Mouse (Mus musculus) mesoderm, embryonic 11.5 days (tissue): ENCODE measurements around the gene Tas2r144.

Experiments
- DNase-seq: peaks from one replicate; pipeline ENCODE4 v3.0.0-alpha.2; 2012; ENCODE audit warnings: low read depth, low spot score

Gene Tas2r144

GRCm38 (mm10) chr6:42215028-42215427 is at the start of gene Tas2r144:
Gene Tas2r144 (plus strand): TSS chr6:42215328.
- DNase-seq, result no peak

GRCm38 (mm10) chr6:42182462-42182861 is 32.7 kb upstream of the Tas2r144 start:
- DNase-seq, result no peak

GRCm38 (mm10) chr6:42186230-42186629 is 28.9 kb upstream of the Tas2r144 start:
- DNase-seq, result peak; percentile 1

DNA sequence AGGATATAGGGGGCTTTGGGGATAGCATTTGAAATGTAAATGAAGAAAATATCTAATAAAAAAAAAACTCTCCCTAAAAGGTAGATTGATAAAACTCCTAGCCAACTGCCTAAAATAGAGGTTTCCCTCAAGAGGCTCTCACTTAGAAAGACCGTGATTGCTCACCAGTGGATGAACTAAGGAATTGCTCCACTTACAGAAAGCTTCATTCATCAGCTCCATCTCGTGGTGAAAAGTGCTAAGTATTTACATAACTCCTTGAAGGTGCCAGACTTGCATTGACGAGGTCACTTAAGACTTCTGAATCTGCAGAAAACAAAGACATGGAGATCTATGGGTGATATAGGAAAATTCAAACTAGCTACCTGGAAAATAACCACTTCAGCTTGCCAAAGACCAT is 17.4 kb upstream of the Tas2r144 start:
- peak; percentile 1 for DNase-seq

- no peak for DNase-seq
These were observed 15.6 kb upstream of the Tas2r144 start for GRCm38 (mm10) chr6:42199498-42199897.

GRCm38 (mm10) chr6:42222286-42222685 is 7.2 kb downstream of the Tas2r144 start:
- DNase-seq, result no peak

GRCm38 (mm10) chr6:42225046-42225445 is 9.9 kb downstream of the Tas2r144 start:
- DNase-seq, result no peak

GRCm38 (mm10) chr6:42227240-42228101 is 12.3 kb downstream of the Tas2r144 start:
- DNase-seq, result peak; percentile 78

- no peak for DNase-seq
These were observed 14.5 kb downstream of the Tas2r144 start for GRCm38 (mm10) chr6:42229610-42230009.

DNA sequence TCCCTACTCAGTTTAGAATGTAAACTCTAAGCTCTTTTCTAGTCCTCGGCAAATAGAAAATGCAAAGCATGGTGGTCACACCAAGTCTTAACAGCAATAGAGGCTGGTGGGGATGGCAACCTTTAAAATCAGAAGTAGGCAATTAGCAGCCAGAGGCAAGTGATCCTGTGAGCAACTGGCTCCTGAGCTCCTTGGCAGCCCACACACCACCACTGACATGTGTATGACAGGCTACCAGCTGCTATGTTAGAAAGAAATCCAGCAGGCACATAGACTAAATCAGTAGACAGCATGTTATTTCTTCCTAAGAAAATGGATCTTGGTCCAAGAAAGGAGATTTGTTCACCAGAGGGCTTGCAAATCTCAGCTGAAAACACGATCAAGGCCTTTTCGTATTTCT is 16.1 kb downstream of the Tas2r144 start:
- DNase-seq, result no peak

DNA sequence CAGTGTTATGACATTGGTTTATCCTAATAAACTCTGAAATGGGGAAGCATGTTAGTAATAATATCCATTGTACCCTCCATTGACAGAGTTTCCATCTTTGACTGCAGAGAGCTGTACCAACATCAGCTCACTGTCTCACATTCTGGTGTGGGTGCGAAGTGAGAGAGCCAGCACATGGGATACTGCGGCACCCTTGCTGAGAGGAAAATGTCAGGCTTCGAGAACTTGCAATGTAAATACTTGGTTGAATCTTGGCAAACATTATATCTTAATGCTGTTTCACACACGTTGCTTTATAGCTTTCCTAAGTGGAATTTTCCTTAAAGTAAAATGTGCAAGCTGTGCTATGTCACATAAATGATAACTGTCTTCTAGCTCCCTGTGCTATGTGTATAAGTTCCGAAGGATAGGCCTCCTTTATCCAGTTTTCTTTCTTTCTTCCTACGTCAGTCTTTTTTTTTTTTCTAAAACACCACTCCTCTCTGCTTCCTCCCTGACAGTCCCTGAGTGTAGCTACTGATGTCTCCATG is 22.2 kb downstream of the Tas2r144 start:
- DNase-seq, result no peak

DNA sequence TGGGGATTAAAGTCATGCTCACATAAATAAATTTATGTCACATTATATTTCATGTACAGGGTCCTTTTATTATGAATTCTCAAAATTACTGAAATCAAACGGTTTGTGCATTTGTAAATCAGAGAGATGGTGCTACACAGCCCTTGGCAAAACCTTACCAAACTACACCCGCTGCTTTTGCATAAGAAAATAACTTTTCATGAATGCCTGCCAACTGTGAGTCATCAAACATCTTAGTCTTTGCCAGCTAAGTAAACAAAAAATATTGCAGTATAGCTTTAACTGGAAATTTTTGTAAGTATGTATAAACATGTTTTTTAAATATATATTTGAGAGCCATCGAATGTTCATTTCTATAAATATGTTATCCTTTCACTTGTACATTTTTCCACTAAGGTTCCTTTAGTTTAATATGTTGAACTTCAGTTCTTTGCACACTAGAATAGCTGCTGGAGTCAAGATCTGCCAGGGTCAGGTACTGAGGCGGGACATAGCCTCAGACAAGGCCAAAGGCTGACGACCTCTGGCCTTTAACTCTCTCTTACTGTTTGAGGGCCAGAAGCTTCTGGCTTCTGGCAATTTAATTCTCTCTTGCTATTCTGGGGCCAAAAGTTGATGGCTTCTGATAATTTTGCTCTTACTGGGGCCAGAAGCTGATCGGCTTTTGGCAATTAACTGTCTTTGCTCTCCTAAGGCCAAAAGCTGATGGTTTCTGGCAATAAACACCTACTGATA is 26.4 kb downstream of the Tas2r144 start:
- DNase-seq, result no peak

DNA sequence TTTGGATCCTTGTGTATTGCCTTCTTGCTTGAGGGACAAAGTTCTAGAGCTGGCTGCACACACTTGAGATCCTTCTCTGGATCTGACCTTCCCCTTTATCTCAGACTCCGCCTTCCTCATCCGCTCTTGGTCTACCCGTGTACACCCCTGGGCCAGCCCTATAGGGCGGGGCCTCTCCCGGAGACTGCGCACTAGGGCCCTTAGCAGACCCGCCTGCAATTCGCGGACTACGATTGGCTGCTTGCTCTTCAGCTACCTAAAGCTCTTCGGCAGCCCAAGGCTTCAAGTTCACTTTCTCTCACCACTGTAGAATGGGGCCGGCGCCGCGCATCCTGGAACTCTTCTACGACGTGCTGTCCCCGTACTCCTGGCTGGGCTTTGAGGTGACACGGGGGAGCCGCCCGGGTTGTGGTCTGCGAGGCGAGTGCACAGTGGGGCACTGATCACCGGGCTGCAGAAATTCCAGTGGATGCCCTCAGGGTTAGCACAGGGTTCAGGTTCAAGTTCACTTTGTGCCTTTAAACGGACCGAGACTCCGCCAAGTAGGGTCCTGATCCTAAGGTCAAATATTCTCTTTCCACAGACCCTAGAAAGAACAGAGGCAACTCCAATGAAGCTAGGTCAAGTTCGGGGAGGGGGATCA is 30.7 kb downstream of the Tas2r144 start, which contains the start of gene Gstk1:
TSS of gene Gstk1 (plus strand) at position 225 of the 643 bp plus-strand sequence.
- DNase-seq, result peak; percentile 88

- DNase-seq, result peak; percentile 43
These were observed 32.0 kb downstream of the Tas2r144 start for GRCm38 (mm10) chr6:42247173-42247572.

- DNase-seq, result no peak
These were observed 32.9 kb downstream of the Tas2r144 start for GRCm38 (mm10) chr6:42247981-42248380.

GRCm38 (mm10) chr6:42251791-42252190 is 36.7 kb downstream of the Tas2r144 start:
- DNase-seq, result no peak

DNA sequence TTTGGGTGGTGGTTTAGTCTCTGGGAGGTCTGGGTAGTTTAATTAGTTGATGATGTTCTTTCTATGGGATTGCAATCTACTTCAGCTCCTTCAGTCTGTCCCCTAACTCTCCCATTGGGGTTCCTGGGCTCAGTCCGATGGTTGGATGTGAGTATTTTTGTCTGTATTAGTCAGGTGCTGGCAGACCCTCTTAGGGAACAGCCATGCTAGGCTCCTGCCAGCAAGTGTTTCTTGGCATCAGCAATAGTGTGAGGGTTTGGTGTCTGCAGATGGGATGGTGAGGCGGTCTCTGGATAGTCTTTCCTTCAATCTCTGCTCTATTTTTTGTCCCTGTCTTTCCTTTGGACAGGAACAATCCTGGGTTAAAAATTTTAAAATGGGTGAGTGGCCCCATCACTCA is 38.0 kb downstream of the Tas2r144 start:
- no peak for DNase-seq

GRCm38 (mm10) chr6:42257303-42257863 is 42.3 kb downstream of the Tas2r144 start:
- DNase-seq, result peak; percentile 59

DNA sequence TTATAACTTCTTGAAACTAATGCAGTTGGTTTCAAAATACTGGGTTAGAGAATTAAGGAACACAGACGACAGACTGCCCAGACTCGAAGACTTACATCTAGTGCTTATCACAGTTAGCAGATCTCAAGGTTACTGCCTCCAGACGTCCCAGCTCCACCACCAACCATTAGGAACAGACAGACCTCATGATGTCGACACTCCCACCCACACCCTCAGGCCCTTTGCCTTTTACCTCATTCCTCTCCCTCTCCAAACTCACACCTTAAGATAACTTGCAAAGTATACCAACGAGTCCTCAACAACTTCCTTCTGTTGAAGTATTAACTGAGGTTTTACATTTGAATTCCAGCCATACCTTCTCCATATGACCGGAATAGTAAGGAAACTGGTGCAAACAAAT is 45.3 kb downstream of the Tas2r144 start:
- DNase-seq, result no peak

GRCm38 (mm10) chr6:42261524-42262170 is 46.5 kb downstream of the Tas2r144 start, which contains the start of gene Tmem139:
Gene Tmem139 (plus strand): TSS chr6:42261970.
- no peak for DNase-seq
